Mouse (Mus musculus) cerebellum, postnatal 25 days (tissue): Measurements from ENCODE around the gene Atp8b5.

ENCODE experiments used
- DNase-seq, 2 experiments: peaks; one replicate each; pipeline ENCODE4 v3.0.0; 2021; ENCODE audit warnings: mixed read lengths in 2 of 2

Atp8b5 gene

GRCm38 (mm10) chr4:43416071-43416490, 149.1 kb downstream of the Atp8b5 start:
- no peak for DNase-seq

- DNase-seq: no peak
Measured at GRCm38 (mm10) chr4:43417269-43418062, 150.5 kb downstream of the Atp8b5 start.

GRCm38 (mm10) chr4:43418450-43418849, 151.5 kb downstream of the Atp8b5 start:
- no peak for DNase-seq

- no peak for DNase-seq
Measured at GRCm38 (mm10) chr4:43418973-43419656, 152.2 kb downstream of the Atp8b5 start.

GRCm38 (mm10) chr4:43419801-43420281, 152.9 kb downstream of the Atp8b5 start:
- no peak for DNase-seq

GRCm38 (mm10) chr4:43420305-43420704, 153.3 kb downstream of the Atp8b5 start:
- DNase-seq: peak; percentile 75 to 86

- no peak for DNase-seq
Measured at GRCm38 (mm10) chr4:43421632-43422240, 154.8 kb downstream of the Atp8b5 start.
